Mouse (Mus musculus) embryonic fibroblast, embryonic 13.5 days (primary cell): ENCODE measurements around the gene Sepsecs. TPM values are rescaled to one million over a fixed set of nuclear protein-coding genes. Genes with fewer than 3 reads are reported as not detected.

Experiments used
- H3K27ac ChIP-seq: 2 replicates; pipeline ENCODE4 v1.5.1; 2012; ENCODE audit warnings: low read length, control low read depth, inconsistent platforms; ENCODE audit not compliant: insufficient read depth
- H3K4me1 ChIP-seq: 2 replicates; pipeline ENCODE4 v1.6.1; 2011; ENCODE audit warnings: low read length; ENCODE audit not compliant: control insufficient read depth, insufficient read depth
- H3K4me3 ChIP-seq: 2 replicates; pipeline ENCODE4 v1.5.1; 2011; ENCODE audit warnings: mild to moderate bottlenecking, control low read depth, low read length; ENCODE audit not compliant: insufficient read depth
- CTCF ChIP-seq: IDR thresholded peaks from 2 replicates; pipeline ENCODE4 v1.5.1; 2011; ENCODE audit warnings: mild to moderate bottlenecking, control low read depth, low read length, moderate library complexity, borderline replicate concordance; ENCODE audit not compliant: insufficient read depth
- POLR2A ChIP-seq: IDR thresholded peaks from 2 replicates; pipeline ENCODE4 v1.6.1; 2011; ENCODE audit warnings: low read depth, mild to moderate bottlenecking, control low read depth, low read length, moderate library complexity
- polyA plus RNA-seq: library from polyadenylated mRNA; stranded (reverse); fragments of >200 nt; gene quantifications from 2 replicates; pipeline ENCODE4 v1.2.4, GENCODE M21; 2011; ENCODE audit warnings: low read depth; ENCODE audit not compliant: missing spikeins, insufficient read length

The Sepsecs gene
- polyA plus RNA-seq, 1 experiment, result 10.2 TPM

DNA sequence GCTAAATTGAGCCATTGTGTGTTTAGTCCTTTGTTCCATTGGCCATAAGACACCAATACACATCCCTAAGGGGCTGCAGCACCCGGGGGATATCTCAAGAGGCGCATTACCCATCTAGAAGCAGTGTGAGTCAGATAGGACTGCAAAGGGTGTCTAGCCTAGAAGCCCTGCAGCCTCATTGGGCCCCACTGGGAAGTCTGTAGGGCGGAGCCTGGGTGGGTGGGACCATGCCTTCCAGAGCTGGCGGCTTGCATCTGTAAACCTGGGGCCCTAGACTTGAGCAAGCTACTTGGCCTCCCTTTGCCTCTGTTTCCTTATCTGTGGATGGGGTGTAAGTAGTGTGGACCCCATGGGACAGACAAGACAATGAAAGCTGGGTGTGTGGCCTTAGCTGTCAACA, 54.8 kb downstream of the Sepsecs start:
- TF ChIP-seq CTCF, result no peak
- no peak for TF ChIP-seq POLR2A
- Histone ChIP-seq H3K4me3 (no peak overlapping the region), H3K27ac (no peak overlapping the region), H3K4me1 (peaks cover 6% of the 10 kb centered on the region; the same call in 1 of the 2 replicates)

DNA sequence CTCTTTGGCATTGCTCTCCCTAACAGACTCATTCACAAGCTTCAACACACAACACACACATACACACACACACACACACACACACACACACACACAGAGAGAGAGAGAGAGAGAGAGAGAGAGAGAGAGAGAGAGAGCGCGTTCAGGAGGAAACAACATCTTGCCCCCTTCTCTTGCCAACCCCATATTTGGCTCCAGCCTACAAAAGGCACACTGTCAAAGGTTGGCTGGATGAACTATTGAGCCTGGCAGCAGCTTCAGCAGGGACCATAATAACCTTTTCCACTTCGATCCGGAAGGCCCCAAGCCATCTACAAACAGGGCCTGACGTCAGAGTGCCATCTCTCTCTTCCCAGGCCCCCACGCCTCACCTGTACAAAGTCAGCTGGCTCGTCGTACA, 56.7 kb downstream of the Sepsecs start:
- Histone ChIP-seq H3K4me1 (peaks cover 6% of the 10 kb centered on the region; the same call in 1 of the 2 replicates), H3K27ac (no peak overlapping the region), H3K4me3 (no peak overlapping the region)
- TF ChIP-seq POLR2A (no peak), CTCF (no peak)

DNA sequence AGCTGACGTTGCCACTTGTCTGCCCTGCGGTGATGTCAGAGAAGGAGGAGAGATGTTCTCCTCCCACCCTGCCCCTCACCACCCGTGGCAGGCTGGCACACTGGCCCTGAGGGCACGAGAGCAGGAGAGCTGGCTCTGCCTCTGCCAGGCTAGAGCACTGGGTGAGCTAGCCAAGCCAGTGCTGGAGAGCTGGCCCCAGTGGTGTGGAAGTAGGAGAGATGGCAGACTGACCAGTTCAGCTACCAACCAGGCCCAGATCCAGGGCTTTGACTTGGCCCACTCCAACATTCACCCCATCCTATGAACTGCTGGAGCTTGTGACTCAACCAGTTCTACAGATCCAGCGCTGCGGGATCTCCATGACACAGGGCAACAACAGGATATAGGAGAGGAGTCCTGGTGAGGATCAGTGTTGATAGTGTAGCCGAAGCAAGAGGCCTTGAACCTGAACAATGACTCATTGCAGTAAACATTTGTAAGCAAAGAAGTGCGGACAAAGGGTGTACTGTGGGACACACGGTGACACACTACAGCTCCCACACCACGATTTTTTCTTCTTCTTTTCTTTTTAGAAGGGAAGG, 58.1 kb downstream of the Sepsecs start:
- Histone ChIP-seq H3K4me3 (no peak overlapping the region), H3K4me1 (peaks cover 2% of the 10 kb centered on the region; the same call in 1 of the 2 replicates), H3K27ac (no peak overlapping the region)
- TF ChIP-seq POLR2A (no peak), CTCF (no peak)

DNA sequence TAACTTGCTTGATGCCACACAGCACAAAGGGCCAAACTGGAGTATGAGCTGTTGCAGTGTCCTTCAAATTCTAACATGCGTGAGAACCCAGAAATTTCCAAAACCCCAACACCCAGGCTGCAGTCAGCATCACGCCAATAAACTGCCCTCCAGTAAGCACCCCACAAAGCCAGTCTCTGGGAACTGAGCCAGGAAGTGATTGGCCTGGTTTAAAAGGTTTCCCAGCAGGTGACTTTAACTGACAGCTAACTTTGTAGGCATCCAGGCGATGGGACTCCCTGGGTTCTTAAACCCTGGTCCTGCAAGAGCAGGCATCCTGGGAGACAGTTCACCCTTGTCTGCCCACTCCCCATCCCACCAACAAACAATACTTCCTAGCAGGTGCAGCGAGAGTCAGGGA, 59.2 kb downstream of the Sepsecs start:
- no peaks in the 10 kb centered on the region for H3K4me1 ChIP-seq
- H3K4me3 ChIP-seq, result no peak overlapping the region
- TF ChIP-seq POLR2A (no peak), CTCF (no peak)
- no peak overlapping the region for H3K27ac ChIP-seq

DNA sequence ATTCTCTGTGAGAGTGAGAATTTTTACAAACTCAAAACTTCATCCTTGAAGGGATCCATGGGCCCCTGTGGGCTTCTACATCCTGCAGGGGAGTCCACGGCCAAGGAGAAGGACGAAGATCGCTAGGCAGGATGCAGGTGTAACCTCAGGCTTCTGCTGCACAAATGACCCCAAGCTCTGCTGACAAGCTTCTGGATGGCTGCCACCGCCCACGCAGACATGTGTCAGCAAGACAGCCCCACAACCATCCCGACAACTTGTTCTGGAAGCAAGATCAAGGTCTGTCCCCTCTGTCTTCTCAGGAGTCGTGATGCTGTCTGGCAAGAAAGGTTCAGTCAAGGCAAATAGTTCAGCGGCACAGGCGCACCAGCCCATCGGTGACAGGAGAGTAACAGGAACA, 59.8 kb downstream of the Sepsecs start:
- TF ChIP-seq CTCF, result no peak
- no peak for TF ChIP-seq POLR2A
- Histone ChIP-seq H3K4me3 (no peak overlapping the region), H3K4me1 (no peaks in the 10 kb centered on the region; the same call in 1 of the 2 replicates), H3K27ac (no peak overlapping the region)

DNA sequence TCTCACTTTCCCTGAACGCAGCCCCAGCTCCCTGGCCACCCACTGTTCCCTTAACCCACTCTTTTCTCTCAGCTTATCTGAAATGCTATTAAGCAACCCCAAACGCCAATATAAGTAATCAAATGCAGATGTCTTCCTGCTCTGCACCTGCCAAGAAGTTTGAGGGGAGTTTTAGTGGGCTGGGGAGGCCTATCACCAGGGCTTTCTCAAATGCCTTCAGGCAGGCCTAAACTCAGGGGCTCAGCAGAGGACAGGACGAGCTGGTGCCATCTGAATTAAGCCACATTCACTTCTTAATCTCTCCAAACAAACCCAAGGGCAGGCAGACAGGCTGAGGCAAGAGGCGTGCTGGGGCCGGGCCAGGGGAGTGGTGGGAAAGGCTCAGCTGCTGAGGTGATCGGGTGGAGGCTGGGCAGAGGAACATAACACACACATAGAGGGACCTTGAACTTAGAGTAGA, 64.9 kb downstream of the Sepsecs start:
- no peak for TF ChIP-seq CTCF
- no peak for TF ChIP-seq POLR2A
- H3K27ac ChIP-seq, result no peak overlapping the region

DNA sequence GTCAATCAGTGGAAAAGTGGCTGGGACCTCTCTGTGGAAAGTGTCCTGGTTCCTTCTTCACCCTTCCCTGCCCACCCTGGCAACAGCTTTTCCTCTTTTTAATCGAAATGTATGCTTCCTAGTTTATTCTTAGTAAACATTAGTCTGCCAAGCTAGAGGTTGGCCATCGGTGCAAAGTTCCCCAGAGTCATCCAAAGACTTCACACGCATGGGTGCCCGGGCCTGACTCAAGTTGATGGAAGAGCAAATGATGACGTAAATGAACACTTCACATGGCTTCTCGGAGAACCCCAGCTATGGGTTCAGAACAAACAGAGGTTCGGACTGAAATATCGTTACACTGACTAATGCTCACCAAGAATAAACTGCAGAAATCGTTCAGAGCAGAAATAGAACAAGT, 78.9 kb downstream of the Sepsecs start:
- no peak overlapping the region for H3K27ac ChIP-seq
- no peak overlapping the region for H3K4me3 ChIP-seq
- H3K4me1 ChIP-seq, result no peaks in the 10 kb centered on the region
- TF ChIP-seq CTCF (no peak), POLR2A (no peak)

More for the DNA sequence above, 64.9 kb downstream of the Sepsecs start:
- Histone ChIP-seq H3K4me1 (no peaks in the 10 kb centered on the region; the same call in 1 of the 2 replicates), H3K4me3 (no peak overlapping the region)

Other genes starting within 250 kb of the Sepsecs start
- gene Ccdc149, start 198.2 kb downstream of the Sepsecs start, polyA plus RNA-seq, result 3.0 and 3.7 TPM in 2 replicates
- 1.4 and 7.4 TPM in 2 replicates for gene Lgi2, start 103.2 kb downstream of the Sepsecs start, polyA plus RNA-seq
- gene Pi4k2b, start 71.9 kb upstream of the Sepsecs start, polyA plus RNA-seq, result 25.7 and 28.1 TPM in 2 replicates
- 12.8 and 18.3 TPM in 2 replicates for gene Zcchc4, start 105.7 kb upstream of the Sepsecs start, polyA plus RNA-seq
- 144 and 146 TPM in 2 replicates for gene Anapc4, start 164.3 kb upstream of the Sepsecs start, polyA plus RNA-seq